Mouse (Mus musculus) cerebellum, postnatal 14 days (tissue): ENCODE measurements around the gene Phactr1.

ENCODE experiments used
- DNase-seq, 2 experiments: peaks; one replicate each; pipeline ENCODE4 v3.0.0; 2021; ENCODE audit warnings: mixed read lengths in 2 of 2

Phactr1 gene

GRCm38 (mm10) chr13:42680391-42680994 is at the start of gene Phactr1:
Gene Phactr1 (plus strand): TSS chr13:42680623.
- DNase-seq = no peak

GRCm38 (mm10) chr13:42634908-42635307 is 45.5 kb upstream of the Phactr1 start:
- no peak for DNase-seq

- DNase-seq = no peak
Measured at GRCm38 (mm10) chr13:42650228-42650627, 30.2 kb upstream of the Phactr1 start.

GRCm38 (mm10) chr13:42656643-42657315 is 23.6 kb upstream of the Phactr1 start:
- DNase-seq = no peak

- peak; percentile 54 to 67 for DNase-seq
Measured at GRCm38 (mm10) chr13:42671651-42672290, 8.7 kb upstream of the Phactr1 start.

- peak in 1 of 2 experiments; percentile 13 for DNase-seq
Measured at GRCm38 (mm10) chr13:42681299-42681698, 876 bp downstream of the Phactr1 start.

GRCm38 (mm10) chr13:42684181-42684580 is 3.8 kb downstream of the Phactr1 start:
- DNase-seq = no peak

GRCm38 (mm10) chr13:42692233-42692632 is 11.8 kb downstream of the Phactr1 start:
- DNase-seq = no peak

GRCm38 (mm10) chr13:42696641-42697040 is 16.2 kb downstream of the Phactr1 start:
- no peak for DNase-seq

- peak; percentile 62 to 66 for DNase-seq
Measured at GRCm38 (mm10) chr13:42709148-42709547, 28.7 kb downstream of the Phactr1 start.

- peak; percentile 74 to 75 for DNase-seq
Measured at GRCm38 (mm10) chr13:42709611-42710331, 29.3 kb downstream of the Phactr1 start.

GRCm38 (mm10) chr13:42711510-42711909 is 31.1 kb downstream of the Phactr1 start:
- peak in 1 of 2 experiments; percentile 12 for DNase-seq

GRCm38 (mm10) chr13:42719401-42719800 is 39.0 kb downstream of the Phactr1 start:
- no peak for DNase-seq

- DNase-seq = no peak
Measured at GRCm38 (mm10) chr13:42720135-42720534, 39.7 kb downstream of the Phactr1 start.

GRCm38 (mm10) chr13:42720648-42721047 is 40.2 kb downstream of the Phactr1 start:
- DNase-seq = no peak

- no peak for DNase-seq
Measured at GRCm38 (mm10) chr13:42724011-42724410, 43.6 kb downstream of the Phactr1 start.

GRCm38 (mm10) chr13:42725709-42726231 is 45.3 kb downstream of the Phactr1 start:
- DNase-seq = peak; percentile 59 to 61

- no peak for DNase-seq
Measured at GRCm38 (mm10) chr13:42737486-42737885, 57.1 kb downstream of the Phactr1 start.

- DNase-seq = no peak
Measured at GRCm38 (mm10) chr13:42738152-42738551, 57.7 kb downstream of the Phactr1 start.

GRCm38 (mm10) chr13:42742226-42742625 is 61.8 kb downstream of the Phactr1 start:
- DNase-seq = no peak

- peak; percentile 29 to 38 for DNase-seq
Measured at GRCm38 (mm10) chr13:42744467-42744866, 64.0 kb downstream of the Phactr1 start.

- DNase-seq = peak; percentile 6 to 20
Measured at GRCm38 (mm10) chr13:42757654-42758400, 77.4 kb downstream of the Phactr1 start.
